Mouse (Mus musculus) bone marrow macrophage, adult 2 months (primary cell): ENCODE measurements around the gene Cmya5.

Source experiments
- CTCF ChIP-seq: IDR thresholded peaks from 2 replicates; pipeline ENCODE4 v1.5.1; 2012; ENCODE audit warnings: low read depth, mild to moderate bottlenecking, low read length, moderate library complexity
- POLR2A ChIP-seq: IDR thresholded peaks from 2 replicates; pipeline ENCODE4 v1.6.1; 2012; ENCODE audit warnings: mild to moderate bottlenecking, low read depth, low read length, borderline replicate concordance

DNA sequence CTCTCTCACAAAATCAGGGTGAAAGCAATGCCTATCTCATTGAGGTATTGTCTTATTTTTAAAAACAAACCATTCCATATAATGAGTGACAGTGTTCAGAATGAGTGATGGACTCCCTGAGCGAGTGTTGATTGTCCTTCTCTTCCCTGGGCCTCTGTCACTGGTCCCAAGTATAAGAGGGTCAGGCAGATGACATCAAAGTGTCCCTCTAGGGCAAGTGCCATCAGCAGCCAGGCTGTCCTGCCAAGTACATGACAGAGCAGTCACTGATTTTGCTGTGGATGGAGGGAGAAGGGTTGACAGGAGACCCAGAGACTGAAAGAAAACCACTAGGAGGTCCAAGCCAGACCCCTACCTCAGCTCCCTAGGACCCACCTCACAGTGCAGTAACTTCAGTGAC, 8.3 kb downstream of the Cmya5 start:
- no peak for TF ChIP-seq CTCF
- TF ChIP-seq POLR2A: no peak
